Mouse (Mus musculus): ENCODE results near the gene 2310011J03Rik. TPM values are rescaled to one million over a fixed set of nuclear protein-coding genes. Genes with fewer than 3 reads are reported as not detected.

2310011J03Rik gene
- polyA plus RNA-seq, 1 experiment from 2014 or later, result 40.8 TPM

Small RNAs within 50 kb of the gene (microRNA-seq; reads per million reads assigned to microRNA genes)
- 0.53 reads per million for gene Mir6911

Other genes with a start within 250 kb of the 2310011J03Rik start
- 8.1 and 11.1 TPM in 2 replicates for gene Sbno2, start 215.0 kb downstream of the 2310011J03Rik start, polyA plus RNA-seq (2014; fragmentation: Nextera tagmentation; extraction: Ambion mirVana)
- gene Stk11, start 204.7 kb downstream of the 2310011J03Rik start, polyA plus RNA-seq (2014; fragmentation: Nextera tagmentation; extraction: Ambion mirVana), result 25.5 and 27.7 TPM in 2 replicates
- gene Atp5d, start 181.9 kb downstream of the 2310011J03Rik start, polyA plus RNA-seq (2014; fragmentation: Nextera tagmentation; extraction: Ambion mirVana), result 412 and 467 TPM in 2 replicates
- 41.0 and 42.4 TPM in 2 replicates for gene Cbarp, start 179.7 kb downstream of the 2310011J03Rik start, polyA plus RNA-seq (2014; fragmentation: Nextera tagmentation; extraction: Ambion mirVana)
- 67.0 and 73.6 TPM in 2 replicates for gene Midn, start 172.3 kb downstream of the 2310011J03Rik start, polyA plus RNA-seq (2014; fragmentation: Nextera tagmentation; extraction: Ambion mirVana)
- gene Cirbp, start 154.6 kb downstream of the 2310011J03Rik start, polyA plus RNA-seq (2014; fragmentation: Nextera tagmentation; extraction: Ambion mirVana), result 239 and 266 TPM in 2 replicates
- gene 1600002K03Rik, start 147.6 kb downstream of the 2310011J03Rik start, polyA plus RNA-seq (2014; fragmentation: Nextera tagmentation; extraction: Ambion mirVana), result 7.2 and 9.0 TPM in 2 replicates
- gene Efna2, start 141.1 kb downstream of the 2310011J03Rik start, polyA plus RNA-seq (2014; fragmentation: Nextera tagmentation; extraction: Ambion mirVana), result 14.5 and 20.6 TPM in 2 replicates
- gene Mum1, start 94.1 kb downstream of the 2310011J03Rik start, polyA plus RNA-seq (2014; fragmentation: Nextera tagmentation; extraction: Ambion mirVana), result 39.6 and 42.4 TPM in 2 replicates
- gene Ndufs7, start 71.4 kb downstream of the 2310011J03Rik start, polyA plus RNA-seq (2014; fragmentation: Nextera tagmentation; extraction: Ambion mirVana), result 269 and 351 TPM in 2 replicates
- 18.7 and 21.0 TPM in 2 replicates for gene Gamt, start 59.5 kb downstream of the 2310011J03Rik start, polyA plus RNA-seq (2014; fragmentation: Nextera tagmentation; extraction: Ambion mirVana)
- 44.5 and 46.0 TPM in 2 replicates for gene Dazap1, start 59.1 kb downstream of the 2310011J03Rik start, polyA plus RNA-seq (2014; fragmentation: Nextera tagmentation; extraction: Ambion mirVana)
- gene Rps15, start 28.1 kb downstream of the 2310011J03Rik start, polyA plus RNA-seq (2014; fragmentation: Nextera tagmentation; extraction: Ambion mirVana), result 694 and 922 TPM in 2 replicates
- 154 and 213 TPM in 2 replicates for gene Apc2, start 24.6 kb downstream of the 2310011J03Rik start, polyA plus RNA-seq (2014; fragmentation: Nextera tagmentation; extraction: Ambion mirVana)
- gene Pcsk4, start 9.0 kb upstream of the 2310011J03Rik start, polyA plus RNA-seq (2014; fragmentation: Nextera tagmentation; extraction: Ambion mirVana), result 1.6 and 2.4 TPM in 2 replicates
- 2.3 and 2.7 TPM in 2 replicates for gene Reep6, start 9.4 kb upstream of the 2310011J03Rik start, polyA plus RNA-seq (2014; fragmentation: Nextera tagmentation; extraction: Ambion mirVana)
- 0.48 and 0.52 TPM in 2 replicates for gene Adamtsl5, start 27.9 kb upstream of the 2310011J03Rik start, polyA plus RNA-seq (2014; fragmentation: Nextera tagmentation; extraction: Ambion mirVana)
- 1.2 and 1.9 TPM in 2 replicates for gene Plk5, start 35.9 kb upstream of the 2310011J03Rik start, polyA plus RNA-seq (2014; fragmentation: Nextera tagmentation; extraction: Ambion mirVana)
- gene Mex3d, start 67.1 kb upstream of the 2310011J03Rik start, polyA plus RNA-seq (2014; fragmentation: Nextera tagmentation; extraction: Ambion mirVana), result 16.9 and 17.8 TPM in 2 replicates
- 216 and 221 TPM in 2 replicates for gene Mbd3, start 79.0 kb upstream of the 2310011J03Rik start, polyA plus RNA-seq (2014; fragmentation: Nextera tagmentation; extraction: Ambion mirVana)
- gene Uqcr11, start 86.3 kb upstream of the 2310011J03Rik start, polyA plus RNA-seq (2014; fragmentation: Nextera tagmentation; extraction: Ambion mirVana), result 628 and 893 TPM in 2 replicates
- 64.4 and 73.5 TPM in 2 replicates for gene Tcf3, start 113.1 kb upstream of the 2310011J03Rik start, polyA plus RNA-seq (2014; fragmentation: Nextera tagmentation; extraction: Ambion mirVana)
- 0.28 and 0.34 TPM in 2 replicates for gene Onecut3, start 174.3 kb upstream of the 2310011J03Rik start, polyA plus RNA-seq (2014; fragmentation: Nextera tagmentation; extraction: Ambion mirVana)
- 0.30 and 0.33 TPM in 2 replicates for gene Atp8b3, start 218.6 kb upstream of the 2310011J03Rik start, polyA plus RNA-seq (2014; fragmentation: Nextera tagmentation; extraction: Ambion mirVana)
- gene Rexo1, start 241.0 kb upstream of the 2310011J03Rik start, polyA plus RNA-seq (2014; fragmentation: Nextera tagmentation; extraction: Ambion mirVana), result 22.3 and 28.8 TPM in 2 replicates

Measured in forebrain, embryonic 14.5 days (tissue).